Mouse (Mus musculus) right cerebral cortex, postnatal 4 days (tissue): ENCODE measurements around the gene Camk1.

Source experiments
- DNase-seq: peaks from one replicate; pipeline ENCODE4 v3.0.0-alpha.2; 2022

Camk1 gene

DNA sequence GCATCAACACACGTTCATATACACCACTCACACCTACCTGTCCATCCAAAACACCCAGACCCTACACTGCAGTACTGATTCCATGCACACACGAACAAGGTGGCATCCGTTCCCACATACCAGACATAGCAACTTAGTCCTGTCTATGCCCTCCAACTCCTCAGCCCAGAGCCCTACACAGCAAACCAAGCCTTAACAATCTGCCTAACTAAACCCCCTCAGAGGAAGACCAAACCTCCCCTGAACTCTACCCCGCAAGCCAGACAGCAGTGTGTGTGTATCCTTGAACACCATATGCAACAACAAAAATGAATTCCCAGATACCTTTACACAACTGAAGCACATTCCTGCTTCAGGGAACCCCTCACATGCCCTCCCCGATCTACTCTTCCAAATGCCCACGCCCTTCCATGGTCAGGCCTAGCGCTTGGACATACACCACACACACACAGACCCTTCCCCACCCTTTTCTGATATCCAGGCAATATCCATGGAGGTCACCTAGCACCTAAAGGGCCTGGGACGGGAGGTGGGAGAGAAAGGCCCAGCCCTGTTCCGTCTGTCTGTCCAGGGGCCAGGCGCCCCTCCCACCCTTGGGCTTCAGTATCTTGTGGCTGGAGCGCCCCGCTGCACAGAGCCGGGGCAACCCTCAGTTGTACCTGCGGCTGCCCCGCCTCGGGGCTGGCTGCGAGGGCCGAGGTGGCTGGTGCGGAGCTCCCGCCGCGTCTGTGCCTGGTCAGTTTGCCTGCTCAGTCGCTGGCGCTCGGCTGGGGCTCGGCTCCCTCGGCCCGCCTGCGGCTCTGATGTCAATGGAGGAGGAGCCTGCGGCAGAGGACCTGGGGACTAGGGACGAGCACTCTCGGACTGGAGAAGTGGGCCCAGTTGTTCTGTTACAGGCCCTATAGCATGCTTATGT is at the start of gene Camk1:
Gene Camk1 (minus strand): TSS at position 808 of the 916 bp plus-strand sequence.
- peak; percentile 70 for DNase-seq

DNA sequence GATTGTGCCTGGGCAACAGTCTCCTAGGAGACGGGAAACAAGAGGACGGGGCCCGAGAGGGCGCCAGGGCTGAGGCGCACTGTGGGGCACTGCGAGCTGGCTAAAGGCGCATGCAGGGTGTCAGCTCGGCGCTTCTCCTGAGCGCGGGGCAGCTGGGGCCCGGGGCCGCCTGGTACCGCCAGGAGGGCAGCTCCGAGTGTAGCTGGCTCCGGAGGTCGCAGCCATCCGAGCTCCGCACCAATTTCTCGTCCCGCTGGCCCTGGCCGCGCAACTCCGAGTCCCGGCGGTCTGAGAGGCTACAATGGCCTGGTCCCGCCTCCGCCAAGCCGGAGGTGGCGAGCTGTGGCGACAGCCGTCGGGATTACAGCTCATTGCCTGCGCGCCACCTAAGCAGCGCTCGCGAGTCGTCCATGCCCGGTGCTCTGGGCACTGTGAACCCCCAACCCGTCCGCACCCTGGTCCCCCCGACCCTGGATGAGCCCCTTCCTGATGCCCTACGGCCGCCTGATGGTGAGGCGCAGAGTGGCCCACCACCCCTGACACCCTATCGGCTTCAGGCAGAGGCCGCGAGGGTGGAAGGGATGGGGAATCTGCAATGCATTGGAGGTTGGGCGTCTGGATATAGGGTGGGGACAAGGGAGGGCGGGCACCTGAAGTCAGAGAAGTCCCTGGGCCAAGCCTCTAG is 48.7 kb upstream of the Camk1 start:
- DNase-seq: peak; percentile 62

DNA sequence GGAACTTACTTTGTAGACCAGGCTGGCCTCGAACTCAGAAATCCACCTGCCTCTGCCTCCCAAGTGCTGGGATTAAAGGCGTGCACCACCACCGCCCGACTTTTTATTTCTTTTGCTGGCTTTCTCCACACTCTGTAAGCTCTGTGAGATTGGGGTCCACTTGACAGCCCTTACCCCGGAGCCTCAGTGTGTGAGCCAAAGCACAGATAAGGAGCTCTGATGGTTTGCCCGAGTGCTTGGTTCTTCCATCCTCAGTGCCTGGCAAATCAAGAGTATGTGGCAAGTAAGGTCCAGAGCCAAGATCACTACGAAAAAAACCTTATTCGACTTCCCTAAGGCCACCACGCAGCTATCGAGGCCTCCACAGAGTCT is 48.2 kb upstream of the Camk1 start:
- no peak for DNase-seq

DNA sequence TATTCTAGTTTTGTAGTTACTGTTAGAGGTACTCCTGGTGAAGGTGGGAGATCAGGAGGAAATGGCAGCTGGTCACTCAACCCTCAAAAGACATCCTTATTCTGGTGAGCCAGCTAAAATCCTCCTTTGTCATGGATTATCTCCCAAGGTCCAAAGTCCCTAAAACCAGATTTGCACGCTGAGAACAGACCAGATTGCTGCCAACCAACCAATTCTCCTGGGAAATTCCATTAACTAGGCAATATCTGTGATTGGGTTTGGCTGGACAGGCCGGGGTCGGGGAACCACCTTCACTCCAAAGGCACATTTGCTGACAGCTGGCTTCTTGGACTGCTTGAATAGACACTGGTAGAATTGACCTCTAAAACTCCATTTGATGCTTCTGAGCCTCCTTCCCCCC is 46.9 kb upstream of the Camk1 start:
- no peak for DNase-seq

DNA sequence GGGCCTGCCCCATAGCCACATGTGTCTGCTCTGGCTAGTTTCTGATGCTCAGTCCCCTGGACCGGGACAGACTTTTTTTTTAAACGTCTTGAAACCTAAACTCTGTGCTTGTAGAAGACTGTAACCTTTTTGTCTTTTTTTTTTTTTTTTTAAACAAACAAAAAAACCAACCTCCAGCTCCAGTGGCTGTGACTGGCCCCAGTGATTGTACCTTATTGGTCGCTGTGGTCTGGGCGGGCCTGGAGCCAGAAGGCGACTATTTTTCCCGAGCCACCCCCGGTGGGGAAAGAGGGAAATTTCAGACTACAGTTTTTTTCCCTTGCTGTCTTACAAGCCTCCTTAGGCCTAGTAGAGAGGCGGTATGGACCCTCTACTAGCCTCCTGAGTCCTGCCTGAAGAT is 45.2 kb upstream of the Camk1 start, which contains the start of gene Ttll3:
Gene Ttll3 (plus strand): TSS at position 301 of the 400 bp plus-strand sequence.
- DNase-seq: no peak

DNA sequence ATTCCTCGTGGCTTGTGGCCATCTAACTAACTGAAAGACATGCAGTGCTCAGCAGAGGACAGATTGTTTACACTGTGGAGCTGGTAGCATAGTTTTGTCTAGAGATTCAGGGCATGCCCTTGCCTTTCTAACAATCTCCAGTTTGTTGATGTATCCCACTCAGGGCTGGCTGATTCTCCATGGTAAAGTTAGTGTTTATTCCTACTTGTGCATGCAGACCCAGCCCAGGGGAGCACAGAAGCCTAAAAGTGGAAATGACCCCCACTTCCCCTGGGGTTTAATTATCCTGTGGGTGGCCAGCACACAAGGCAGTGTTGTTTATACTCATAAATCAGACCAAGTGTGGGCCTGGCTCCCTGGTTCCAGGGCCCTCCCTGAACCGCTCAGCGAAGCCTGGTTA is 42.2 kb upstream of the Camk1 start:
- no peak for DNase-seq

DNA sequence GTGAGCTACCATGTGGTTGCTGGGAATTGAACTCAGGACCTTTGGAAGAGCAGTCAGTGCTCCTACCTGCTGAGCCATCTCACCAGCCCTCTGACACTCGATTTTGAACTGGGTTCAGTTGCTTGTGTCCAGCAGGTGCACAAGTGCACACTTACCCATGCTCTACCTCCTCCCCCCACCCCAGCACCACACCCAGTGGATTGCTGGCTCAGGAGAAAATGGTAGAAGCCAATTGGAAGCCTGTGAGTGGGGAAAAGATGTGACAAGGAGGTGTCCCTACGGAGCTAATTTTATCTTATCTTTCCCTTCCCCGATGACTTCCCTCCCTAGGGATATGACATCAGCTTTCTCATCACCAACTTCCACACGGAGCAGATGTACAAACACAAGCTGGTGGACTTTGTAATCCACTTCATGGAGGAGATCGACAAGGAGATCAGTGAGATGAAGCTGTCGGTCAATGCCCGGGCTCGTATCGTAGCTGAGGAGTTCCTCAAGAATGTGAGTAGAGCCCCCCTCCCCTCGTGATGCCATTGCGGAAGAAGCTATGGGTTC is 41.5 kb upstream of the Camk1 start:
- no peak for DNase-seq

DNA sequence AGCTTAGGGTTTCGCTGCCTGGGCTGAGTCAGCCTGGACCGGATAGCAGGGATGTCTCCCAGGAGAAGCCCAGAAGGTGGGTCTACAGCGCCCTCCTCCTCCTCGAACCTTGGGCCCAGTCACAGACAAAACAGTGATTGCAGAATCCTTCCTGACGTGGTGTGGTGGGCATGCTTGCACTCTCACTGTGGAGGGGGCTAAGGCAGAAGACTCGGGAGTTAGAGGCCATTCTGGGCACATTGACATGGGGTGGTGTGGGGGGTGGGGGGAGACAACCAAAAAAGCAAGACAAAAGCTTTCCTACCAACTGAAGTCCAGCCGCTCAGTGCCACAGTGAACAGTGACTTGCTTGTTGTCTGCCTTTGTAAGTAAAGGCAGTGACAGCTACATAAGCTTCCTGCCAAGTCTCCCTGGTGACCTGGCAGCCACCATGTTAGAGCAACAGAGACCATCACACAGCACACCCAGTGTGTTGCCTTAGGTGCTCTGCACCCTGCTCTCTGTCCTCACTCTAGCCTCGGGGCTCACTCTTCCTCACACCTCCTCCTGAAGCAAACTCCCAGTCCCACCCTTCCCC is 40.7 kb upstream of the Camk1 start:
- no peak for DNase-seq

DNA sequence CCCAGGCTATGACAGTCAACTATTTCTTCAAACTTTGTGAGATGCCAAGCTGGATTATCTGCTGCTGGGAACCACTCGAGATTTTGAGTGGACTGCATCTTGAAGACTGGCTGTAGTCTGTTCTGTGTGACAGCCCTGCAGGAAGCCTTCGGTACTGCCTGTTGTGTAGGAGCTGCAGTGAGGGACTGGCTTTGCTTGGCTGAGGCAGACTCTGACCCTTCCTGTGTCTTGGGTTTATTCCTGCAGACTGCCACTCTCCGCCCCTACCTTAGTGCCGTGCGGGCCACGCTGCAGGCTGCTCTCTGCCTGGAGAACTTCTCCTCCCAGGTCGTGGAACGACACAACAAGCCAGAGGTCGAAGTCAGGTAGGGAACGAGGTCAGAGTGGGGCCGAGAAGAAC is 36.7 kb upstream of the Camk1 start:
- no peak for DNase-seq

DNA sequence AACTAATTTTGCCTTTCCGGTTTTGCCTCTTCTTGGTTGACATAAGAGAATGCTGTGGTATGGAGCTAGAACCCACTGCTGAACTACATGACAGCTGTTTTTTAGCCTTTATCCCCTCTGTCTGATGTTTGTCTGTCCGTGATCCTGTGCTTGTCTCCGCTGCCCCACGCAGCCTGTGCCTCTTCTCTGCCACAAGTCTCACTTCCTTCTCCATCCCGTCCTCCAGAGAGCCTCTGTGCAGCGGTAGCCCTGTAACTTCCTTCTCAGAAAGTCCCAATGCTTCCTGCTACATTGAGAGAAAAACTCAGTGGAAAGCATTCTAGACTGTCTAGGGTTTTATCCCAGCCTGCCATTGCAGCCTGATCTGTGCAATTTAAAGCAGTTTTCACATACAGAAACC is 35.5 kb upstream of the Camk1 start:
- DNase-seq: no peak

DNA sequence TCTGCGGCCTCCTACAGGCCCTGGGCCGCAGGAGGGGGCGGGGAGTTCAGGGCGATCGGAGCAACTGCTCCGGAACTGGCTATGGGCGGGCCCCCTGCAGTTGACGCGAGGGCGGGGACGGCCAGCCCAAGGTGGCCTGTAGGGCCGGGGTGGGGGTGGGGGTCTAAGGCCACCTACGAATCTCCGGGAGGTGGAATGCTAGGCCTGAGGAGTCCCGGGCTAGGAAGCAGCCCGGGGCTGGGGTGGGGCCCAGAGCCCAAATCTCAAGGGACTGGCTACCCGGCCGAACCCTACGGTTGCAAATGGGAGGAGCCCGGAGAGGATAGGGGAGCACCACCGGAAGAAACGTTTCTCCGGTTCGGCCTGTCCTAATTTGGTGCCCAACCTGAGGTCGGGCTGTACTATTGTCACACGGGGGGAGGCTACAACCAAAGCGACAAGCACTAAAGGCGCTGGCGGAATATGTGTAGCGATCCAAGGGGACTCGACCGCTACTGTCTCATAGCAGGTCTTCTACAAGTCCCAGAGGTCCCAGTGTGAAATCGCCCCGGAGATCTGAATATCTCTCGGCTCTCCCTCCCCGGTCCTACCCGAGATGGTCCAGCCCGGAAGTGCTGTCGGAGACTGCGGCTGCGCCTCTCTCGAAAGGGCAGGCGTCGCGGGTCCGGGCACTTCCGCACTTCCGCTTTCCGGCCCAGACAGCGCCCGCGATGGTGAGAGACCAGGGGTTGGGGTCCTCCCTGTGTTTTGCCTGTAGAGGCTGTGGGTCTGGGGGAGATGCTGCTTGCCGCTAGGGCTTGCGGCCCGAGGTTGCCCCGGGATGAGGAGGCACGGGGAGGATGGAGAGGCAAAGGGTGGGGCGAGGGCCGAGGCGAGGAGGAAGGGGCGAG is 34.0 kb upstream of the Camk1 start, which contains the start of the genes Tada3 and Arpc4:
Gene Tada3 (minus strand): TSS at position 388 of the 890 bp plus-strand sequence.
Gene Arpc4 (plus strand): TSS at position 620 of the 890 bp plus-strand sequence.
- peak; percentile 89 for DNase-seq

DNA sequence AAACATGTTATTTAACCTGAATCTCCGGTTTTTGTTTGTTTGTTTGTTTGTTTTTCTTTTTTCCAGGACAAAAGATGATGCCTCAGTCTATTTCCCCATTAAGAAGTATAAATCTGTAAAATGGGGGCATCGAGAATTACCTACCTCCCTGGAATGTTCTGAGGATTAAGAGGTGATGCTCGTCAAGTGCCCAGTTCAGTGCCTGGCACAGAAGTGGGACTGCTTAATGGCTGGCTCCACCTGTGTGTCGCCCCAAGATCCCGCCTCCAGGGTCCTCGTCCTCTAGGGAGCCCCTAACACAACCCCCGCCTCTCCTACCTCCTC is 33.4 kb upstream of the Camk1 start:
- DNase-seq: no peak

DNA sequence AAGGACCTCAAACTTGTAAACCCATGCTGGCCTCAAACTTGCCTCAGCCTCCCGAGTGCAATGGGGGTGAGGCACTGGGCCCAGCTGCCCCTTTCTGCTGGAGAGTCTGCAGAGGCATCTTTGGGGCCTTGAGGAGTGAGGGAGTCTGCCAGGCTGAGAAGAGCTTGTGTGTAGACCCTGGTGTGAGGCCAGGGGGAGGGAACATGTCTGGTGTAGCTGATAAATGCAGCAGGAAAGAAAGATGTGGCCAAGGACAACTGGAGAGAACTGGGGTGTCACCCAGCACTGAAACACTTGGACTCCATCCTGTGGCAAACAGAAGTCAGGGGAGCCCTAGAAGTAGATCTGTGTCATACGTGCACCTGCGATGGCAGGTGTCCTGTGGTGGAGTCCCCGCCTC is 29.7 kb upstream of the Camk1 start:
- DNase-seq: no peak

DNA sequence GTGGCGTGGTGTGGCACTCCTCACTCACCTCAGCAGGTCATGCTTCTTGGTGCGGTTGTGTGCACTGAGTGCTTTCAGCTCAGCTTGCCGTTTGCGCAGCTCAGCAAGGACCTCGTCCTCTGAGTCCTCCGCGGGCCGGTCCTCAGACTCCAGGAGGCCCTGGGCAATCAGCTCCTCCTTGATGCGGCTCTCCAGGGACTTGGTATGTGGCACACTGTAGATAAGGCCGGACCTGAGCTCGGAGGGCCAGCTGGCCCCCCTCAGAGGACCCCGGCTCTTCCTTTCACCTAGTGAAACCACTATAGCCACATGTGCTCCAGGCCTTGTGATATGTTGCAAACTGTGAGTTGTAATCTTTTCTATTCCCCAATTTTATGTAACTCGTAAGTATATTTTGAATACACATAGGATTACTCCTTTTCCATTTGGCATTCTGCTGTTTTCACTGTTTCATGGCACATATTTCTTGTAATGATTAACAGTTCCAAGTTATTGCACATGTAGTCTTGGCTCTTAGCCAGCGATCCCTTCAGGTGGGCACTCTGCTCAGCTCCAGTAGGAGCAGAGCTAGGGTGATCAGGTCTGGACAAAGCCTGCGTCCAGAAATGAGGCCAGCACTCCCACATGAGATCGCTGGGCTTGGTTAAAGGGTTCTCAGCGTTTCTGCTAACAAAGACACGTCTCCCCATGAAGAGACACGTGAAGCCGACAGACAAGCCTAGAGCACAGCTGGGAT is 26.6 kb upstream of the Camk1 start:
- DNase-seq: no peak

DNA sequence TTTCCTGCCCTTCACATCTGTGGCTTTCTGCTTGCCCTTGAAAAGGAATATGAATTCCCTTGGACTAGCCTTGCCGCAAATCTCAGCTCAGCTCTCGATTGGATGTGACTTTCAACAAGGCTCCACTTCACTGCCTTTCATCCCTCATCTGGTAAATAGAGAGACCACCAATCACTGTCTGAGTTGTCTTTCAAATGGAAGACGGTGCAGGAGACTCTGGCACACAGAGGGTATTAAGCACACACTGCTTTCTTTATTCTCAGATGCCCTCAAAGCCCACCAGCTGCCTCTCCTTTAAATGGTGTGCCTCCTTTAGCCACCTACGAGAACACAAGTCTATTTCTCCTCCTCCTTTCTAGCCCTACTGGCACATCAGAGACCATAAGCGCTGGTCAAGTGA is 24.8 kb upstream of the Camk1 start:
- no peak for DNase-seq

DNA sequence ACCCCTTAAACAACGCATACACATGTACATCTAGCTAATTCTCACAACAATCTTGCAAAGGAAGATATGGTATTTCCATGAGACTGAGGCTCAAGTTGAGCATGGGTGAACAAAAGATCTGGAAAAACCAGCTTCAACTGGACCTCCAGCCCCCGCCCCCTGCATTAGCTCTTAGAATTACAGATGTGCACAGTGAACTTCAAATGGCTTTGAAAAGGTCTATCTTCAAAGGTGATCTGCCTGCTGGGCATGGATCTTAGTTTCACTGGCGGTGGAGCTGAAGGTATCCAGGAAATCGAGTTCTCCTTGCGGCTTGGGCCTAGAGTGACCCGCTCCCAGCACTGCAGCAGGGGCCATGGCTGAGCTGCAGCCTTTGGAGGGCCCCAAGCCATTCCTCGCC is 24.3 kb upstream of the Camk1 start:
- no peak for DNase-seq

DNA sequence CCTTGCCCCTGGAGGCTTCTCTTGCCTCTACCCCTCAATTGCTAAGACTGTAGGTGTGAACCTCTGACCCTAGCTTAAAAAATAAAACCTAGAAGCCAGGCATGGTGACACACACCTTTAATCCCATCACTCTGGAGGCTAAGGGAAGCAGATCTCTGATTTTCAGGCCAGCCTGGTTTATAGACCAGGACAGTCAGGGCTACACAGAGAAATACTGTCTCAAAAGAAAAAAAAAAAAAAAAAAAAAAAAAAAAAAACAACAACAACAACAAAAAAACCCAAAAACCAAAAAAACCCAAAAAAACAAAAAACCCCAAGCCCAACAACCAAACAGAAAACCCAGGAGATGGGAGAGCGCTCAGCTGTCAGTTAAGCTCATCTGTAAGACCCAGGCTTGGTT is 23.8 kb upstream of the Camk1 start:
- DNase-seq: no peak

DNA sequence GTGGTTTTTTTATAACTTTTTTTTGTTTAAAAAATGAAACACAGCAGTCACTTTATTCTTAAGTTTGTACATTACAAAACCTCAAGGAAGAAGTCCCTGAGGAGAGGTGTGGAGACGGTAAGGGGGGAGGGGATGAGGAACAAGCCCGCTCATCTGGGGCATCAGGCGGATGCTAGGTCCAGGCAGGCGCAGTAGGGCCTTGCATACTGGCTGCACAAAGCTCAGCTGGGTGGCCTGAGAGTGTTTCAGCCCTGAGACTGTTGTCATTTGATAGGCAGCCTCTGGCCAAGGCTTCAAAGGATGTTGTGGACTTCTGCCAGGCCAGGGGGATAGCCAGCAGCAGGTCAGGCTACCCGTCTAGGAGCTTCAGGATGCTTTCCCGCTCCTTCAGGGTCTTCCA is 22.9 kb upstream of the Camk1 start:
- DNase-seq: no peak

DNA sequence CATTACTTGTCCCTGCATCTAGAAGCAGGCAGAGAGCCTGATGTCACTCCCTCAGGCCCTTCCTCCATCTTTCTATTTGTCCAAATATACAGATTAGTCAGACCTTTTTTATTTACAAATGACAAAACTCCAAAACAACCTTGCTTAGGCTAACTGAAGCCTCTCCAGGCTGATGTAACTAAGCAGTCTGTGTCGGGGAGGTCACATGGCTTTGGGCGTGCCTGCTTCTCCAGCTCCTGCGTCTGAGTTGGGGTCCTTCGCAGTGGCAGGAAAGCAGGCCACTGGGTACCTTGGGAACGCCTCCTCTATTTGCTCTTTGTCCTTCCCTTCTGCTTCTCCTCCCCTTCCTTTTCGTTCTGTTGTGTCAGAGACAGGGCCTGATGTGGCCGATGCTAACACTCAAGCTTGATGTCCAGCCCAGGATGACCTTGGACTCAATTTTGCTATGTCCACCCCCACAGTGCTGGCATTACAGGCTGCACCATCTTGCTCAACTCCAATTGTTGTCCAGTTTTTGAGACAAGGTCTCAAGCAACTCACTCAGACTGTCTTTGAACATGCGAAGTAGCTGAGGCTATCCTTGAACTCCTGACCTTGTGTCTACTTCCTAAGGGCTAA is 20.8 kb upstream of the Camk1 start:
- DNase-seq: no peak

DNA sequence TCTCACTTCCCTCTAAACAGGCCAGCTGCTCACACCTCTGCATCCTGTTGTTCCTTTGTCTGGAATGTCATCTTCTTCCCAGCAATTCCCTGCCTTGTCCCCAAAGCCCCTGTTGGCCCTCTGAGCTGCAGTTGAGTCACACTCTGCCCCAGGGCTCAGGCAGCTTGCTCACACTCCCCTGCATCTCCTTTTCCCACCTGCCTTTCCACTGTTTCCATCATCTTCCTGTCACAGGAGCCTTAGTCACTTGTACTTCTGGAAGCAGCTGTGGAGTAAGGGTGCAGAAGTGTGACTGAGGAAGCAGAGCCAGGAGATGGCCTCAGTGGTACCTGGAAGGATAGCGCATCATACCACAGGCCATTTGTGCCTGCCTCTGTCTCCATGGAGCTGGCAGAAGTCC is 18.5 kb upstream of the Camk1 start:
- DNase-seq: no peak

DNA sequence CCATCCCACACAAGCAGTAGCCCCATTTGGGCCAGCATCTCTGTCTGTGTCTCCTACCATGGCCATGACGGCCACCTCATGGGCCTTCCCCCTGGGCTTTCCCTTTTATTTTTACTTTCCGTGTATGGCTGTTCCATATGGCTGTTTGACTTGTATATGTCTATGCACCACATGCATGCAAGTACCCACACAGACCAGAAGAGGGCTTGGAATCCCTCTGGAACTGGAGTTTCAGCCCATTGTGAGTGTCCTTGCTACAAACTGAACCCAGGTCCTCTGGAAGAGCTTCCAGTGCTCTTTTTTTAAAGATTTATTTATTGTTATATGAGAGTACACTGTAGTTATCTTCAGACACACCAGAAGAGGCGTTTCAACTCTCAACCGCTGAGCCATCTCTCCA is 17.7 kb upstream of the Camk1 start:
- DNase-seq: no peak
